Mouse (Mus musculus) brown adipose tissue, adult 24 weeks (tissue): ENCODE measurements at regions not wholly inside any gene's neighbourhood (a gene's known extent, or its start where the extent isn't known, plus 50 kb on each side); places are given as distances from the start of the nearest gene placed in this dataset.
"Not testable (repeated sequence)": the region's sequence is repeated elsewhere in the genome, so short reads cannot be mapped to it uniquely, and the experiment has no call there.

Experiments used
- H3K27ac ChIP-seq: fragments of 200-500 bp; replicated peaks from 2 replicates; pipeline ENCODE4 v1.5.1; 2012; ENCODE audit warnings: low read depth, mild to moderate bottlenecking, low read length
- H3K4me1 ChIP-seq: fragments of 200-500 bp; 2 replicates; pipeline ENCODE4 v1.6.1; 2012; ENCODE audit warnings: low read length, mixed read lengths; ENCODE audit not compliant: control insufficient read depth, insufficient read depth, insufficient read length
- H3K4me3 ChIP-seq: fragments of 200-500 bp; 2 replicates; pipeline ENCODE4 v1.5.1; 2012; ENCODE audit warnings: low read depth, mild to moderate bottlenecking, low read length, moderate library complexity; ENCODE audit not compliant: insufficient read depth

DNA sequence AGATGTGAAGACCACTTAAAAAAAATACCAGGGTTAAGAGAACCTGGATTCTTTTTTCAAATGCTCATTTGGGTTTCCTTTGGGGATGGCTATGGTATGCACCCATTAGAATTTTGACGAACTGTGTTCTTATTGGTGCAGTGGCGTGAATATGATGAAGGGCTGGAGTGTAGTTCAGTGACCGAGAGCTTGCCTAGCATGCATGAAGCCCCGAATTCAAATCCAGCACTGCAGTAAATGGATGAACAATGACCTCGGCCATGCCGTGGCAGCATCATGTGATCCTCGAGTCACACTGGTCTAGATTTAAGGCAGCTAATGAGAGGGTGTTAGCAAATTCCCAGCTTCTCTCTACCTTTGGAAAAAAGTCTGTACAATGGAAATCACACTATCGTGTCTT lies 286.4 kb upstream of the Ubash3b start:
- Histone ChIP-seq H3K4me1 (peaks cover 7% of the 10 kb centered on the region), H3K4me3 (no peak overlapping the region), H3K27ac (peak overlapping the region; percentile 20; the same call in 1 of the 2 replicates)

DNA sequence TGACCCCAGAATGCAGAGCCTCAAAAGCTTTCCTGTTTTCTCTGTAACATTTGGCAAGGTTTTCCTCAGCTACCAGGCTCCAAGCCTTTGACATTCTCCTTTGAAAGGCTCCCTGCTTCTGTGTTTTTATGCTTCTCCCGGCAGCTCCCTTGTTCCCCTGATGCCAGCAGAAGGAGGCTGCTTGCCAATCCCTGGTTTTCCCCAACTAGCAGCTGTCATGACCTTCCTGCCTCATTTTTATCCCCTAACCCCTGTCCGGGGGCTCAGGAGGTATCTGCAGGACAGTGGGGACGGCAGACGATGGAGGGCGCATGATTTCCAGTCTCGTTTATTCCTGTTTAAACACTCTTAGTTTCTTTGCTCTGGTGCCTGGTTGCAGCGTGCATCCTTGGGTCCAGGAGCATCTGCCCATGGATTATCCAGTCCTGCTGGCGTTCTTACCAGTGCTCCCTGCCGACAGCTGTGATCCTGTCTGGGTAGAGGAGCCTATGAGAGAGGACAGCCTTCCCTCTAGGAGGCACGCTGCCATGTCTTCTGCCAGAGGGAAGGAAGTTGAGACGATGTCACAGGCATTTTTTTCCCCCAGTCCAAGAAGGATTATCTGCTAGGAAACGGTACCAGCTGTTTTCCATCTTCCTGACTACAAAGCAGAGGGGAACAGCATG lies 285.8 kb upstream of the Ubash3b start:
- Histone ChIP-seq H3K27ac (peak overlapping the region; percentile 20), H3K4me3 (peak overlapping the region; percentile 26; the same call in 1 of the 2 replicates), H3K4me1 (peaks cover 7% of the 10 kb centered on the region)

DNA sequence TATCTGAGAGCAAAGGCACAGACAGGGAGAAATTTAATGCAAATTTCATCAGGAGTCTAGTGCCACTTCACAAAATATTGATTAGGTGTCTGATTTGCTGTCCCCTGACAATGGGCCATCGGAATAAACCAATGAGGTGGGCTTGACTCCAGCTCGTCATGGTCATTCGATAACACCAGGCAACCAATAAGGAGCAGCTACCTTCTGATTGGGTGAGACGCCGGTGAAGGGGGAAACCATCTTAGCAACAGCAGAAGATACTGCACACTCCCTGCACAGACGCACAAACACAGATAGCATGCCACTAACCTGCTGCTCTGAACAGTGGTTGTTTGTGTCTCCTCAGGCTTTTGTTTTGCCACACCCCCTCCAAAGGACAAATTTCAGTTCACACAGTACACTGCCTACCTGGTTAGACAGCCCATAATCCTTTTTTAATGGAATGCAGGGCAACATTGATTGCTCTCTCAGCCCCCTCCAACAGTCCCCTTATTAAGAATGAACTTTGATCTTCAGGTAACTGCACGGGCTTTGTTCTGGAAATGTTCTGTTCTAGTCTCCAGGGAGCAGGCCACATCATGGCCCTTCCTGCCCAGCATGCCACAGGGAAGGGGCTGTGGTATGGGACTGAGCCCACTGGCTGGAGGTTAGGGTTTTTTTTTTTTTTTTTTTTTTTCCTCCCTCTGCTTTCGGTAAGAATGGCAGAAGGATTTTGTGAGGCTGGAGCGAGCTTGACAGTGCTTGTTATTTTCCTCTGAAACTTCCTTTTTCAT lies 285.1 kb upstream of the Ubash3b start:
- peaks cover 7% of the 10 kb centered on the region for H3K4me1 ChIP-seq
- no peak overlapping the region for H3K4me3 ChIP-seq
- peak overlapping the region; percentile 20 for H3K27ac ChIP-seq

DNA sequence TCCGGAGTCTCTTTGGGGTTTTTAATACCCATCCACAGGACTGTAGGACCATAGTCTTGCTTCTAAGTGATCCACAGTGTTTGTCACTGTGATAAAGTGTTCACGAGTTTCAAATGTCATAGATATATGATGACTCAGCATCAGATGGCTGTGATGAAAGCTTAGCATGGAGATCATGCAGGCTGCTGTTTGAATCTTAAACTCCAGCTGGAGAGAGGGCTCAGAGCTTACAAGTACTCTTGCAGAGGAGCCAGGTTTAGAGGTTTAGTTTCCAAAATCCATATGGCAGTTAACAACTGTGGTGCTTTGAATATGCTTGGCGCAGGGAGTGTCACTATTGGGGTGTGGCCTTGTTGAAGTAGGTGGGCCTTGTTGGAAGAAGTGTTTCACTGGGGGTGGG lies 280.9 kb upstream of the Ubash3b start:
- no peak overlapping the region for H3K27ac ChIP-seq
- H3K4me1 ChIP-seq, result peaks cover 6% of the 10 kb centered on the region
- H3K4me3 ChIP-seq, result no peak overlapping the region

DNA sequence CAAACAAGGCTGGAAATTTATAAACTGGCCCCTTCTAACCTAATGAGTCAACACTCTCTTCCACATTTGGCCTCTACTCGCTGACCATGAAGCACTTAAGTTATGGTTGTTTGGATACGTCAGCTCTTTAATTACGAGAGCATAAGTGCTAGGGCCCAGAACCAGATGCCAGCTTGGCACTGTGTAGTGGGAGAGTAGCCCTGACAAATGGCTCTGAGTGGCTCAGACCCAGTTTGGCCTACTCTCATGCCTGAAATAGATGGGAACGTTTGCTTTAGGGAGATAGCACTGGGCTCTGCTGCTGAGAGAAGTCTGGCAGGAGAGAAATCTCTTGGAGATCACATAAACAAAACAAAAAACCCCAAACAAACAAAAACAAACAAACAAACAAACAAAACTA lies 278.5 kb upstream of the Ubash3b start:
- H3K27ac ChIP-seq, result no peak overlapping the region
- no peak overlapping the region for H3K4me3 ChIP-seq
- H3K4me1 ChIP-seq, result no peaks in the 10 kb centered on the region

DNA sequence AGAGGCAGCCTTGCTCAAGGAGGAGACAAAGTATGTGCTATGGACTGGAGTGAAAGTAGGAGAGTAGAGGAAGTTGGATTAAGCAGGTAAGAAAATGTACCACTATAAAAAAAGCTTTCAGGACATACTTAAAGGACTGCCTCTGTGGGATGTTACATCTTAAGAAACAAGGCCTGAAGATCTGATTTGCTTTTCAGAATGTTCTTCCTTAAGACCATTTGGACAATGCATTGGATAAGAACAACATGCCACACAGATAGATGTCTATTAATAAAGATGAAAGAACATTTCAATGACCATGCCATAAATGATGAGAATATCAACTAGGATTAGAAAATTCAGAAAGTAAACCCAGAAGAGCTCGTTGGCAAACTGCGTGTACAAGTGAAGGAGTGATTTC lies 276.6 kb upstream of the Ubash3b start:
- no peak overlapping the region for H3K4me3 ChIP-seq
- H3K4me1 ChIP-seq, result no peaks in the 10 kb centered on the region
- H3K27ac ChIP-seq, result no peak overlapping the region

DNA sequence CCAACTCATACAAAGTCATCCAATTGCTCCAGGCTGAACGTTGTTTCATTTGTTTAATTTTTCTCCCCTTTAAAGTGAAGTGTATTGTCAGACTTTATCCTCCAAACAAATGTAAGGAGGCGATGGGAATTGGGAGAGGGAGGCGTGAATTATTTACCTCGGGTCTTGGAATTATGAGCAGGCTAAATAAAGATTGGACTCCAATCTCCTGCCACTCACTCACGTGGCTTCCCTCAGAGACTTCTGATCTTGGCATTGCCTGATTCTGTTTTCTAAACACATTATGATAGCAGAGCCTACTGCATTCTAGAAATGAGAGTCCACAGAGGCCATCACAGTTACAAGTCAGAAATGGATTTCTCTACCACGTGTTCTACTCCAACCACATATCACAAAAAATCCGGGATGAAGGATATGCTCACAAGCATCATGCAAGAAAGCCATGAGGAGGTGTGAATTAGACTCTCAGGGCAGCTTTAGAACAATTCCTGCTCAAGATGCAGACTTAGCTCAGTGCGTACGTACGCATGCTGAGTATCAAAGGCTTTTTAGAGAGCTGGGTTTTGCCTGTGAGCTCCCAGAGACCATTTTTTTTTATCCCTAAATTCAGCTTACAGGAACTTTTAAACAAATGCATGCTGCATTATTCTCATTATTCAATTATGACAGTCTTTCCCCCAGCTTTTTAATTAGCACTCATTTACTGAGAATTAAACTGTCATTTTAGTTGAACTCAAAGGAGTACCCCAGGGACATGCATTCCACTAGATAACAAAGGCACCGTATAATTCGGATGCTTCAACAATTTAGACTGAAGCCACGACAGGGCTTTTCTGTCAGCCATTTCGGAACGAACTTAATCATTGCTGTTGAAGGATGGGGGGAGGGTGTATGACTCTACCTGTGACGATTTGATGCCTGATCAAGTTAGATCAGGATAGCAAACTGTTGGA lies 269.2 kb upstream of the Ubash3b start:
- peaks cover 6% of the 10 kb centered on the region; the same call in 1 of the 2 replicates for H3K4me1 ChIP-seq
- H3K4me3 ChIP-seq, result no peak overlapping the region
- 0 out of 2 replicates have a peak overlapping the region, but pooled peaks have one; percentile 35 for H3K27ac ChIP-seq

DNA sequence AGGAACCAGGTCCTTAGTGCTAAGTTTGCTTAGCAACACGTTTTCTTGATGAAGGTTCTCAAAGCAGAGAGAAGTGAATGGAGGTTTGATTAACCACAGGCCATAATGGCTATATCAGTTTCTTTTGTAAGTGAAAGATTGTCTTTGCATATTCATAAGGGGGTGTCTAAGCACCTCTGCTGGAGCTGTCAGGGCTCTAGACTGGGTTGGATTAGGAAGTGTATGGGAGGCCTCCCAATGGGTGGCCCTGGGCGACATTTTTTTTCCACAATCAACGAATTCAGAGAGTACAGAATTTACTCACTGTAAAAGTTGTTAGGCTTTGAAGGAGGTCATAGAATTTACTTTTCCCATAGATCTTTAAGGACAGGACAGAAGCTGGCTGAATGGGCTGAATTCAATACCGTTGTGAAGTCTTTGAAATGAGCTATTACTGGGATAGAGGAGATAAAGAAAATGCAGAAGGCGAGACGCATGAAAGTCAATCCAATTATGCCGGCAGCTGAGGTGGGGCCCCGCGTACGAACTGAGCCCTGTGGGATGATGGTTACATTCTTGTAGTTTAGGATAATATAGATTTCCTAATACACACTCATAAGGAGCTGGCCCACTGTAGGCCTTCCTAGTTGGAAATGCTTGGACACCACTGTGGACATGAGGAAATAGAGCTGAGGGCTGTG lies 268.4 kb upstream of the Ubash3b start:
- Histone ChIP-seq H3K4me1 (peaks cover 6% of the 10 kb centered on the region; the same call in 1 of the 2 replicates), H3K27ac (no peak overlapping the region), H3K4me3 (no peak overlapping the region)

DNA sequence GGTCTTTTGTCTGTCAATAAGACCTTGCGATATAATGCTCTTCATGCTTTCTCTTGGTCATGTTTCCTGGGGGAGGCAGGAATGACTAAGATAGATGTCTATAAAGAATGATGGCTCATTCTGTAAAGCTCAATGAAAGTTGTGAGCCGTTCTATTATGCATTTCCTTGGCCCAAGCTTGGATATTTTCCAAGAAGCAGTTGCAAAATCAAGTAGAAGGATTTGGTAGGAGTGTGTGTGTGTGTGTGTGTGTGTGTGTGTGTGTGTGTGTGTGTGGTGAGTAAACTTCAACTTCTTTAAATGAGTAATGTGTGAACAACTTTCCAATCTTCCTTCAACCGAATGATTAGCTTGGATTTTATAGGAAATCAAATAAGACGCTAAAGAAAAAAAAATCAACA lies 267.7 kb upstream of the Ubash3b start:
- peaks cover 6% of the 10 kb centered on the region; the same call in 1 of the 2 replicates for H3K4me1 ChIP-seq
- no peak overlapping the region for H3K27ac ChIP-seq

DNA sequence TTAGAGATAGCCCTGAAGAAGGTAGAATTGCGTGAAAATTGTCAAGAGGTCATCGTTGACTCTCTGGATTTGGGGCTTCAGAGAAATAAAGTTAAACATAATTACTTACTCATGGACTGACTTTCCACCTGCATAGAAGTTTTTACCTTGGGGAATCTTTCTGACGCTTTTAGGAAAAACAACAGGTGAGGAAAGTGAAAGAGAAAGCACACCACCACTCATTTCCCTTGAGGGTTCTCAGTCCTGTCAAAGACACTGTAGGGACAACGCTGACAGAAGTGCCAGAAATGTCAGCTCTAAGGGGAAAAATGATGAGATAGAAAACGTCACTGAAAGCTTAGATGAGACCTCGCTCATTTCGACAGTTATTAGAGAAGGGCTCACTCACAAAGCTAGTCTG lies 265.2 kb upstream of the Ubash3b start:
- Histone ChIP-seq H3K27ac (no peak overlapping the region), H3K4me3 (no peak overlapping the region), H3K4me1 (peaks cover 6% of the 10 kb centered on the region; the same call in 1 of the 2 replicates)

More for the DNA sequence above, 267.7 kb upstream of the Ubash3b start:
- no peak overlapping the region for H3K4me3 ChIP-seq

DNA sequence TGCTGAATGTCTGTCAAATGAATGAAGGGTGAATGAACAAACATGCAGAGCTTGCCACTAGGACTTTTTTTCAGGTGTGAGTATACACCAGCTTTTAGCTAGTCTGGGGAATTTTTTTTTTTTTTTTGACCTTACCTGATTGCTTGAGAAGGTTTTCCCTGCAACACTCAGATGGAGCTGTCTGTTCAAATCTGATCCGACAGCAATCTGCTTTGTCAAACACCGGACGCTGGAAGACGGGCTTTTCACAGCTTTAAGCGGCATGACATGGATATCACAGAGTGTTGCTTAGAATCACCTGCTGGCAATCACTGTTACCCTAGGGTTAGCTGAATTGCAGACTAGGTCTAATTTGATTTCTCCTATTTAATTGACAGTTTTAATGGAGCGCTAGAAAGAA lies 263.7 kb upstream of the Ubash3b start:
- Histone ChIP-seq H3K4me1 (peaks cover 12% of the 10 kb centered on the region; the same call in 1 of the 2 replicates), H3K27ac (no peak overlapping the region), H3K4me3 (no peak overlapping the region)

DNA sequence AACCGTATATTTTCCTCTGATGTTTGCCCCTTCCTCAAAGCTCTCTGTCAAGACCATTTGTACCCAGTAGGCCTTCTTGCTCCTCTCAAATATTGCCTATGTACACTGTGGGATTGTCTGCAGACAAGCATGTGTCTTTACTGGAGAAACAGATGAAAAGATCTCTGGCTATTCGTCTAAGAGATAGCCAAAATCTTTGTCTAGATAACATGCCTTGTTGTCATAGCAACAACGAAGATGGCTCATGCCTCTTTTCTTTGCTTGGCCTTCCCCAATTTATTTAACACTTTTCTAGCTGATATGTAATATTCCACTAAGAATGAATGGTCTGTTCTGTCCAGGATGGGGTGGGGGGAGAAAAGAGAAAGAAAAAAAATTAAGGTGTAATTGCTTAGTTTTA lies 252.3 kb upstream of the Ubash3b start:
- Histone ChIP-seq H3K4me1 (no peaks in the 10 kb centered on the region; the same call in 1 of the 2 replicates), H3K27ac (no peak overlapping the region), H3K4me3 (no peak overlapping the region)

DNA sequence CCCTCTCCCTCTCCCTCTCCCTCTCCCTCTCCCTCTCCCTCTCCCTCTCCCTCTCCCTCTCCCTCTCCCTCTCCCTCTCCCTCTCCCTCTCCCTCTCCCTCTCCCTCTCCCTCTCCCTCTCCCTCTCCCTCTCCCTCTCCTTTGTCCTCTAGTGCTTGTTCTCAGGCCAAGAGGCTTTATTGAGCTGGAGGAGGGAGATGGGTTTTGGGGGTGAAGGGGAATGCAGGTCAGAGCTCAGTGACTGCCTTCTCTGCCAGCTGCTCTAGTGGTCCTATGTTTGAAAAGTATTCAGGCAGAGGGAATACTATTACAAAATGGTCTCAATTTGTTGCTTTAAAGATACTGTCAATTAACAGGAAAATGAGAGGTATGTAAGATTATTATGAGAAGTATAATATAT lies 251.6 kb upstream of the Ubash3b start:
- H3K27ac ChIP-seq, H3K4me3 ChIP-seq, H3K4me1 ChIP-seq: not testable (repeated sequence)

DNA sequence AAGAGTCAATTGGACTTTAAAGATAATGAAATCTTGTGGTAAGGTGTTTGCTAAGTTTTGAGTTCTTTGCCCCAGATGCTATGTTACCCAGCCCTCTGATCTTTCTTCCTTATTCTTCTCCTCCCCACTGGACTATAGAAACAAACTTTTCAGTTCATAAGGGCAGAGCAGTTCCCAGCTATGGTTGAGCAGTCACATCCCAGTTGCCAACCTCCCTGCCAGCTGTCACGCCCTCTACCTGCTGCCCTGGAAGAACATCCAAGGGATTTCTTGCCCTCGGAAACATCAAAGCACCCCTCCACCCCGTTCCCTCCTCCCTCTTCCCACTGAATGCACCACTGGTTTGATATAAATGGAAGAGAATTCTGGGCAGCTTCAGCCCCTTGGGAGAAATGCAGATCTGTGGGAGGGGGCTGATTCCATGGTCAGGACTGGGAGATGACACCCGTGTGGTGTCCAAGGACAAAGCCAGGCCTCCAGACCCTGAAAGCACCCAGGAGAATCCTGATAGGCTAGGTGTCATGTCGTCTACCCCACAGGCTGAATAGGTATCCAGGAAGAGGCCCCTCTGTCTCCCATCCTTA lies 250.8 kb upstream of the Ubash3b start:
- Histone ChIP-seq H3K27ac (no peak overlapping the region), H3K4me3 (no peak overlapping the region)

More for the DNA sequence above, 250.8 kb upstream of the Ubash3b start:
- no peaks in the 10 kb centered on the region; the same call in 1 of the 2 replicates for H3K4me1 ChIP-seq
